Mouse (Mus musculus) frontal cortex, postnatal 10 days (tissue): ENCODE results near the gene Rin3.

ENCODE experiments used
- DNase-seq, 2 experiments: peaks; one replicate each; pipeline ENCODE4 v3.0.0; 2022; ENCODE audit warnings: low spot score in 2 of 2, mixed read lengths in 1 of 2

Gene Rin3

DNA sequence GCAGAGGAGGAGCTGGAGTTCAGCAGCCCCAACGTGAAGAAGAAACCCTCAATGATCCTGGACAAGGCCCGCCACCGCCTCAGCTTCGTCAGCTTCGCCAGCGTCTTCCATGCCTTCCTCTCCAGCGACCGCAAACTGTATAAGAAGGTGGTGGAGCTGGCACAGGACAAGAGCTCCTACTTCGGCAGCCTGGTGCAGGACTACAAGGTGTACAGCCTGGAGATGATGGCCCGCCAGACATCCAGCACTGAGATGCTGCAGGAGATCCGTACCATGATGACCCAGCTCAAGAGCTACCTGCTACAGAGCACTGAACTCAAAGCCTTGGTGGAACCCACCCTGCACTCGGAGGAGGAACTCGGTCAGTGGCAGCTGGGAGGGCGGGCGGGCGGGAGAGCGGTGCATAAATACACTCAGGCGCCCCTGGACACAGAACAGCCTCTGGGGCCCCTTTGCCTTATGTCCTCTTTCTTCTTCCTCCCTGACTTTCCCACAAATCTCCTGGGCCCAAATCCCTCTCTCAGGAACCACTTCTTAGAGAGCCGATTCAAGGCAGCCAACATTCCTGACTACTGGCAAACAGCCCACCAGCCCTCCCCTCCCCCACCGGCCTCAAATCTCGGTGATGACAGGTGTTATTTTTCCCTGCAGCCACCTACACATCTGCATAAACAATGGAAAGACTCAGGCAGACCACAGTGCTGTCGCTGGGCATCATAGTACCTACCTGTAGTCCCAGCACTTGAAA lies 86.8 kb downstream of the Rin3 start:
- no peak for DNase-seq

DNA sequence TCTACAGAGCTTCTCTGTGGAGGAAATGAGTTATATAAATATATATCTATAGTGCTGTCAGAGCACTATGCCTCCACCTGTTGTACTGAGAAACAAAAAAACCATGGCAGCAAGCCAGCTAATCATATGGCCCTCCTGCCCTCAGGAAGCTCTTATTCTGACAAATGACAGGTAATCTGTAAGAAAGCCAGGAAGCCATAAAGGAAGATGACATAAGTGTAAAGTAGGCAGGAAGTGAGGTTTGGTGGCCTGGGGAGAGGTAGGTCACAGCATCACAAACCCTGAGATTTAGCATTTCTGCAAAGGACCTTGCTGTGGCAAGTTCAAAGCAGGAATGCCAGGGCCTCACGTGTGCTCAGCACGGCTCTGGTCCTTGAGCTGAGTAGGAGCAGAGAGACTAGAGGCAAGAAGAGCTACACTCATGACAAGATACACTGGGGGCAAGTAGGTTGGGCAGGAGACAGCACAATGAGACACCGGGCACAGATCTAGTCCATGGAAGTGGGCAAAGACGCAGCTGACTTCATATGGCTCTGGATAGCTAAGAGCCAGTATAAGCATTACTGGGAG lies 88.2 kb downstream of the Rin3 start:
- DNase-seq, result no peak

- no peak for DNase-seq
These were observed 89.5 kb downstream of the Rin3 start for GRCm38 (mm10) chr12:102372322-102372721.

GRCm38 (mm10) chr12:102382180-102382579 lies 99.3 kb downstream of the Rin3 start:
- DNase-seq, result no peak

GRCm38 (mm10) chr12:102383288-102383687 lies 100.4 kb downstream of the Rin3 start:
- no peak for DNase-seq

GRCm38 (mm10) chr12:102384819-102385218 lies 102.0 kb downstream of the Rin3 start:
- peak in 1 of 2 experiments; percentile 52 for DNase-seq

DNA sequence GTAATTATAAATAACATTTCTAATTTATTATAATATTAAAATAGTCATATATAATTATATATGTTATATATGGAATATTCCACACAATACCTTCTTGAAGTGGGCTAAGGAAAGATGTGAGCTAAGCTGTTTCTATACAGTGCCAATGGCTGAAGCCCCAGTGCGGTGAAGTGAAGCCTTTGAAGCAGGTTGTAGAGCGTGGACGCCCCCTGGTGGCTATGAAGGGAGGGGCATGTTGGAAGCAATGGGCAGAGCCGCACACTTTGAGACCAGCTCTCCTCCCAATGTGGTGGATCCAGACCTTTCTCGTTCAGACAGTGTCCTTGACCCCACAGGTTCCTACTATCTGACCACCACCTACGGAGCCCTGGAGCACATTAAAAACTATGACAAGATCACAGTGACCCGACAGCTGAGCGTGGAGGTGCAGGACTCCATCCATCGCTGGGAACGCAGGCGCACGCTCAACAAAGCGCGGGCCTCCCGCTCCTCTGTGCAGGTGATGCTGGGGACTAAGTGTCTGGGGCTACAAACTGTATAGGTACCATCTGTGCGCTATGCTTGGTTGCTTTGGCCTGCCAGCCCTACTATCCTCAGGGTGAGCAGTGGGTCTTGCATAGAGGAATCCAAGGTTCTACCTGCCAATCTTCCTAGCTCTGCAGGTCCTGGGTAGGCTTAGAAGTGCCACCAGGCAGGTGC lies 104.5 kb downstream of the Rin3 start:
- peak; percentile 67 to 83 for DNase-seq

DNA sequence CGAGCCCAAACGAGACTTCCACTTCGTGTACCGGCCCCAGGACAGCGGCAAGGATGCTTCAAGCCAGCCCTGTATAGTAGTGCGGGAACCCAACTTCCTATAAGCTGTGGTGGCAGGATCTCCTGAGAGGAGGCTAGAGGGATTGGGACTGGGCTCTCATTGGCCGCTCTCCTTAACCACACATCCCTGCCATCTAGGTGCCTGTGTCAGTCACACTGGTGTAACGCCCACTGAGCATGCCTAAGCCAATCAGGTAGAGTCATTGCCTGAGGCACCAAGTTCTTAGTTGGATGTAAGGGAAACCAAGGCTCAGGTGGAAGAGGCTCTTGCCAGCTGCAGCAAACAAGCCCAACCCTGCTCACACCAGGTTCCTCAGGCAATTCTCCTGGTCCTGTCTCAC lies 107.2 kb downstream of the Rin3 start:
- no peak for DNase-seq

DNA sequence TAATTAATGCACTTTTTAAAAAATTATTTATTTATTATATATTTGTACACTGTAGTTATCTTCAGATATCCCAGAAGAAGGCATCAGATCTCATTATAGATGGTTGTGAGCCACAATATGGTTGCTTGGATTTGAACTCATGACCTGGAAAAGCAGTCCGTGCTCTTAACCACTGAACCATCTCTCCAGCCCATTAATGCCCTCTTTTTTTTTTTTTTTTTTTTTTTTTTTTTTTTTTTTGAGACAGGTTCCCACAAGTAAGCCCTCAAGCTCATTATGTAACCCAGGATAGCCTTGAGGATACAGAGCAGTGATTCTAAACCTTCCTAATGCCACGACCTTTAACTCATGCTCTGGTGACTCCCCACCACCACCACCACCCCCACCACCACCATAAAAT lies 108.3 kb downstream of the Rin3 start:
- no peak for DNase-seq

- DNase-seq, result no peak
These were observed 109.1 kb downstream of the Rin3 start for GRCm38 (mm10) chr12:102391982-102392381.

DNA sequence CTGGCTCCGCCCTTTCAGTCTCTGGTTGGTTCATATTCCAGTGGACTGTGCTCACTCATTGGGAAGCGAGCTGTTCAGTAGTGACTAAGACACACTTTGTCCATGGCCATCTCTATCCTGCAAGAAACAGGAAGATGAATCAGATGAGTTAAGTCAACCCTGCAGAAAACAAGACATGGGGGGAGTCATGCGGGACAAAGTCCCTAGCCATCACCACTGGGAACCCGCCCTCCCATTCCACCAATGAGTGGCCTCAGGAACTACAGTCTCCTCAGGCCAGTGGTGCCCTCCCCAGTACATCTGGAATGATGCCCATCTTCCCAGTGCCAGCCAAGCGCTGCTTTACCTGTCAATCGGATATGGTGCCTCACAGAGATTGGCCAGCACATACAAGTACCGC lies 111.6 kb downstream of the Rin3 start:
- no peak for DNase-seq

DNA sequence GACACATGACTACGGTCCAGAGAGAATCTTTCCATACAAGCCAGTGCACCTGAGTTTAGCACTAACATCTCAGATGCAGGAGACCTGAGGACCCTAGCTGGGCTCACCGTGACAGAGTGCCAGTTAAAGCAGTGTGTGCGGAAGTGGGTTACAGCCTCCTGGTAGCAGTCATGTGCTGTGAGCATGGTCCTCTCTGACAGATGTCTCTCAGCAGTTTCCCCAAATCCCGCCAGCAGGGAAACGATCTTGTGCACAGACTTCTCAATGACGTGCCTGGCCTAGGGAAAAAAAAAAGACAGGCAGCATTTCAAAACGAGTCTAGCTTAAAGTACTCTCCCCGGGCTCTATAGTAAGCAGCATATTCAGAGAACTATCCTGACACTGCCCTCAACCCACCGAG lies 112.7 kb downstream of the Rin3 start:
- no peak for DNase-seq

DNA sequence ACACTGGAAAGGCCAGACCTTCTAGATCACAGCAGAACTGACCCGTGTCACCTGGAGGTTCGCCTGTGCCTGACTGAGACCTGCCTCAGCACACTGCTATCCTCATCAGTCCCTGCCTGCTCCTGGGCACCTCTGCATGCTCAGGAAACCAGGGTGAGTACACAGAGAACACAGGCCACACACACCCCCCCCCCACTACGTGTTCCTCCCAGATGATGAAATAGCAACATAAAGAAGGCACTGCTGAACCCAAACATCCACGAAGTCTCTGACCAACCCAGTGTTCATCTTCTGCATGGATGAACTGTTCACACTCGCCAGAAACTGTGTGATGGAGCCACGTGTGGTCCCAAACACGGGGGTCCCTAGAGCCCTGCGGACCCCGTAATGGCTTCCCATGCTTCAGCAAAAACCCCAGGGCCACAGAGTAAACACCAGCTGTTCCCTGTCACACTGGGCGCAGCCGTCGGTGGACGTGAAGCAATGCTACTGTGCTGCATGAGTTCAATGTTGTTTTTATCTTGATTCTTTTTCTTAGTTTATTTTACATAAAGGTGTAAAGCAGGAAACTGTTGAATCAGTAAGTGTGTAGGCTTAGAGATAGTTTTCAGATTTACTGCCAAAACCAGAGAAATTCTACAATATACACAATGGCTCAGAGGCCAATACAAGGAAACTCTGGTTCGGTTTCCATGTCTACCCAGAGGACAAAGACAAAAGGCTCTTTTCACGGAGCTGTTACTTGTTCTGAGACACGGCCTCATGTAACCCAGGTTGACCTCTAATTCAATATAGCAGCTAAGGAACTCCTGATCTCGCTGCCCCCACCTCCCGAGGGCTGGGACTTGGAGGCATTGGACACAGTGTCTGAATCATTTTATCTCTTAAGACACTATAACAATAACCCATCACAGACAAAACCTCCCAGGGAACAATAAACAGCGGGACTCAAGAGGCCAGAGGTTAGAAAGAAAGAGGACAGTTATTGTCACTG lies 113.4 kb downstream of the Rin3 start:
- no peak for DNase-seq

- no peak for DNase-seq
These were observed 115.7 kb downstream of the Rin3 start for GRCm38 (mm10) chr12:102398588-102398987.

DNA sequence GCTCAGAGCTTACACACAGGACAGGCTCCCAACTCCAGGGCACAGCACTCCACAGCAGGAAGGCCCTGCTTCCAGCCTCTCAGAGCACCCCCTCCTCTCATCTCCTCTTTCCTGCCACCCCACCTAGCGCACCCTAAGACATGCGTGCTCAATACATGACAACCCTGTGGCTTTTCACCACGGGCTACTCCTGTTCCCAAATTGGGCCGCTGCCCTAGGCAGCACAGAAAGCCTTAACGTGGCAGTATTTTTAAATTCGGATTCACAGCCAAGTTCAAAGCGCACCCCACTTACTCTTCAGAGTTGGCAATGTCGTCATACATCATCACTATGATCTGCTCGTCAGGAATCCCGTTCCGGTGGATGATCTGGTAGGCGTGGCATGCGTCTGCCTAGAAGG lies 130.3 kb downstream of the Rin3 start:
- no peak for DNase-seq

DNA sequence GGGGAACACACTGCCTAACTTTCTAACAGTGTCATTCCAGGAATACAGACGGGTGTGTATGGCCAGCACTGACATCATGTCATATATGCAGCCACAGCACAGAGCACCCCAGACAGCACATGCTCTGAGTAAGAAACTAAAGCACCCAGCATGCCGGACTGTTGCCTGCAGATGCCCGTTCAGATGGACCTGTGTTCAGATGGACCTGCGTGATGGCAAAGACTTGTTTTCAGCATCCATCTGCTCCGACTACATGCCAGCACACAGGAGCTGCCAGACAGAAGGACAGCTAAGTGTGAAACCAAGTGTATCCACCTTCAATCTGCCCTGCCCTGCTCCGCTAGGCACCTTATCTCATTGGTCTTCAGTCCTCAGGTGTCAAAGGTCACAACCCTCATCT lies 131.8 kb downstream of the Rin3 start:
- no peak for DNase-seq

GRCm38 (mm10) chr12:102416391-102416837 lies 133.6 kb downstream of the Rin3 start:
- DNase-seq, result peak in 1 of 2 experiments; percentile 38

DNA sequence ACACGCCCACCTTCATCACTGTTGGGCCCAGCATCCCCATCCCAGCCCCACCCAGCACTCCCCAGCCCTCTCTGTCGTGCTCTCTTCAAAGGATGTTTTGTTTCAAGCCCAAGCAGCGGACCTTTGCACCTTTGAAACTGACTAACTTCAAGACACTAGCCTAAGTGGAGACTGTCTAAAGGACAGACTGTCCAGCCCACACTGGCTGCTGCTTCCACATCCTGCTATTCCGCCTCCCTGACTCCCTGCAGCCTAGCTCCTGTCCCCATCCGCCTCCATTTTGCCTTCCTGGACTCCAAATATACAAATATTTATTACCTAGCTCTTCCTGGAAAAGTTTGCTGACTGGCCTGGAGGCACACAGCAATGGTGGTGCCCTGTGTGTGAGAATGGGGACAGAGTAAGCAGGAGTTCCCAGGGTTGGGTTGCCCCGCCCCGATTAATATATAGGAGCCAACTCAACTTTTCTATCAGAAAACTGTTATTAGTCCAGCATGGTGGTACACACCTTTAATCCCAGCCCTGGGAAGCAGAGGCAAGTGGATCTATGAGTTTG lies 134.2 kb downstream of the Rin3 start:
- DNase-seq, result no peak

DNA sequence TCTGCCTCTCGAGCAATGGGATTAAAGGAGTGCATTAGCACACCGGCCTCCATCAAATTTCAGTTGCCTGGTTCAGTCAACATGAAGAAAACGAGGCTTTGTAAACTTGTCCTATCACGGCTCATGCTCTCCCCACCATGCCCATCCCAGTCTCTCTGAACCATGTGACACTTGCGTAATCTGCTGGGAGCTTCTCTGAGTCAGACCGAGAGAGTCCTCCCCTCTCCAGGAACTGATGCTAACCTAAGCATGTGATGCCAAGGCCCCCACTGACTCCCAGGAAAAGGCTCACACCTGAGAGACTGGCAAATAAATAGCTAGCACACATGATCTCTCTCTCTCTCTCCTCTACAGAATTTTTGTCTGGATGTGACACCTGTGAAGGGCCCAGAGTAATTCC lies 134.9 kb downstream of the Rin3 start:
- DNase-seq, result no peak

DNA sequence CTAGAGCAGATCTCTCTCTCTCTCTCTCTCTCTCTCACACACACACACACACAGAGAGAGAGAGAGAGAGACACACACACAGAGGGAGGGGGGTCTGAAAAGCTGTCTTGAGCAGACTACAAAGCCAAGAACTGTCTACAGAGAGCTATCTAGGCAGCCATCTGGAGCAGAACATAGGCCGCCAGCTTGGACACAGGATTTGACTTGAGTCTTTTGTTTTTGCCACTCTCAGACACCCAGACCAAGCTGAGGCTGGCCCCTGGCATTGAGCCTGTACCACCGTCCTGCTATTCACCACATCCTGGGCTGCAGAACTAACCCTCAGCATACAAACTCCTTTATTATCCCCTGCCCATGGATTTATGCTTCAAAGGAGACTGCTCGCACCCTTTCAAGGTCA lies 136.7 kb downstream of the Rin3 start:
- no peak for DNase-seq

DNA sequence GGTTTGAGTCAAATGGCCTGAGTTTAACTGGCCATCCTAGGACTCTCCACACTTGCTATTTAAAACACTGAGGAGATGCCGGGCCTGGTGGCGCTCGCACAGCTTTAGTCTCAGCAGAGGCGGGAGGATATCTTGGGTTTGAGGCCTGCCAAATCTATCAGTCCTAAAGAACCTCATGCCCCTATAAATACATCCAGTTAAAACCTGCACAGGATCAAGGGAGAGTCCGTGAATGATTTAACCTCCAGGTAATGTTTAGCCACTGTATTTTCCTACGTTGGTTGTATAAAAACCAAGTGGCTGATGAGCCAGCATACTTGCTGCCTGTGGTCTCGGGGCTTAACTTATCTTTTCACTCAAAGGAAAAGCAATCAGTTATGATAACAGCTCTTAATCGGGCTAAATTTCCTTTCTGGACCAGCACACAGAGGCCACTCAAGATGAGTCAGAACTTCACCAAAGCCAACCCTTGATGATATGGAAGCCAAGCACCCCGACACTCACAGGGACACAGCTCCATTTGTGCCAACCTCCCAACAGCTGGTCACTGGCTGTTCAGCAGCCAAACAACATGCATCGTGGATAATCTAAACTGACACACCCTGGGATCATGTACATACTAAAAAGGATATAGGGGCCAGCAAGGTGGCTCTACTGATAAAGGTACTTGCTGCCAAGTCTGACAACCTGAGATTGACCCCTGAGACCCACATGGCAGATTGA lies 137.5 kb downstream of the Rin3 start:
- no peak for DNase-seq
